Mouse (Mus musculus): ENCODE measurements around the gene Ankrd55.

DNA sequence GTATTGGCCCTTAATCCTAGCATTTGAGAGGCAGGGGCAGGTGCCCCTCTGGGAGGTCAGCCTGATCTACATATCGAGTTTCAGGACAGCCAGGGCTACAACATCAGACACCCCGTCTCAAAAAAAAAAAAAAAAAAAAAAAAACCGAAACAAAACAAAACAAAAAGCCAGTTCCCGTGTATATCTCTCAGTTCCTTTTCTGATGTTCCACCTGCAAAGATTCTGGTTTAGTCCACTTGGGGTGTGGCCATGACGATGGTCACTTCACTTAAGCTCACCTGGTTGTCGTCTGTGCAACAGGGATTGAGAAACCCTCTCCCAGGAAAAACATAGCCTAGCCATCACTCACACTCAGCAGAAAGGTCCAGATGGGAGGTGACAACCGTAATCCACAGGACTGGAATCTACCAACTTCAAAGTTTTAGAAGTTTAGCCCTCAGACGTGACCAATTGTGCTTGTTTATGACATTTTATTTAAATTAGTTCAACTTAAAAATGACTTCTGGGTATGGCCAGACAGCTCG, 90.6 kb downstream of the Ankrd55 start:
- TF ChIP-seq CTCF (conservative IDR thresholded peaks at IDR 0.05 in 1 of 2, IDR thresholded peaks at IDR 0.05 in 1 of 2; ENCODE audit: low read depth in 2 of 2, low read length in 2 of 2) (no peak), GABPA (IDR thresholded peaks at IDR 0.05; ENCODE audit: insufficient replicate concordance, low read depth, low read length) (no peak), SMC3 (IDR thresholded peaks at IDR 0.05; ENCODE audit: low read depth, low read length) (no peak), RAD21 (IDR thresholded peaks at IDR 0.05; ENCODE audit: low read depth, low read length) (no peak), POLR2AphosphoS2 (IDR thresholded peaks at IDR 0.05; ENCODE audit: low read depth, low read length) (no peak), TBP (conservative IDR thresholded peaks at IDR 0.05; ENCODE audit: low read depth, low read length) (no peak), MAZ (IDR thresholded peaks at IDR 0.05; ENCODE audit: low read depth, low read length) (no peak), EP300 (IDR thresholded peaks at IDR 0.05; ENCODE audit: low read length) (peak; percentile 90), TCF12 (IDR thresholded peaks at IDR 0.05; ENCODE audit: low read depth, low read length) (peak; percentile 85), KAT2A (IDR thresholded peaks at IDR 0.05; ENCODE audit: insufficient replicate concordance, low read length) (no peak), UBTF (IDR thresholded peaks at IDR 0.05; ENCODE audit: low read depth, low read length) (no peak), MAX (IDR thresholded peaks at IDR 0.05; ENCODE audit: low read length) (no peak), E2F4 (IDR thresholded peaks at IDR 0.05; ENCODE audit: insufficient replicate concordance, low read depth, low read length) (no peak), POLR2A (IDR thresholded peaks at IDR 0.05; ENCODE audit: low read depth, low read length) (no peak)
